Mouse (Mus musculus) skeletal muscle tissue, postnatal 0 days (tissue): Measurements from ENCODE around the gene Olfr1032. TPM values are rescaled to one million over a fixed set of nuclear protein-coding genes. Genes with fewer than 3 reads are reported as not detected.

Source experiments
- polyA plus RNA-seq: library from polyadenylated mRNA; unstranded; fragments of >200 nt; fragmentation: Nextera tagmentation; extraction: Ambion mirVana; gene quantifications from 2 replicates; pipeline ENCODE4 v1.2.1, GENCODE M21; 2015

Olfr1032 gene
- not detected in 2 replicates for polyA plus RNA-seq

GRCm38 (mm10) chr2:86005240-86005639 lies at the start of gene Olfr1032:
Gene Olfr1032 (plus strand): TSS chr2:86005540.

GRCm38 (mm10) chr2:85973595-85973994 lies 31.7 kb upstream of the Olfr1032 start, which contains the start of gene Olfr1029:
Gene Olfr1029 (plus strand): TSS chr2:85973895.

GRCm38 (mm10) chr2:85978976-85979375 lies 26.4 kb upstream of the Olfr1032 start, which contains the start of gene Olfr1030:
Gene Olfr1030 (plus strand): TSS chr2:85979276.

GRCm38 (mm10) chr2:85990004-85990403 lies 15.3 kb upstream of the Olfr1032 start, which contains the start of gene Olfr1031:
Gene Olfr1031 (plus strand): TSS chr2:85990304.

GRCm38 (mm10) chr2:86020406-86020805 lies 15.1 kb downstream of the Olfr1032 start, which contains the start of gene Olfr1033:
Gene Olfr1033 (plus strand): TSS chr2:86020633.

GRCm38 (mm10) chr2:86045561-86045960 lies 40.2 kb downstream of the Olfr1032 start, which contains the start of gene Olfr1034:
Gene Olfr1034 (plus strand): TSS chr2:86045861.

Other genes with a start within 250 kb of the Olfr1032 start
- not detected in 2 replicates for gene Olfr1012, start 242.8 kb upstream of the Olfr1032 start, polyA plus RNA-seq
- gene Olfr1013, start 238.4 kb upstream of the Olfr1032 start, polyA plus RNA-seq = not detected in 2 replicates
- gene Olfr1014, start 232.8 kb upstream of the Olfr1032 start, polyA plus RNA-seq = not detected in 2 replicates
- gene Olfr1015, start 223.5 kb upstream of the Olfr1032 start, polyA plus RNA-seq = not detected in 2 replicates
- not detected in 2 replicates for gene Olfr1016, start 203.0 kb upstream of the Olfr1032 start, polyA plus RNA-seq
- gene Olfr1018, start 187.1 kb upstream of the Olfr1032 start, polyA plus RNA-seq = not detected in 2 replicates
- gene Olfr1019, start 160.1 kb upstream of the Olfr1032 start, polyA plus RNA-seq = not detected in 2 replicates
- not detected in 2 replicates for gene Olfr1020, start 158.5 kb upstream of the Olfr1032 start, polyA plus RNA-seq
- not detected in 2 replicates for gene Olfr1022, start 136.9 kb upstream of the Olfr1032 start, polyA plus RNA-seq
- not detected in 2 replicates for gene Olfr1023, start 119.9 kb upstream of the Olfr1032 start, polyA plus RNA-seq
- gene Olfr1024, start 100.5 kb upstream of the Olfr1032 start, polyA plus RNA-seq = not detected in 2 replicates
- gene Olfr1025-ps1, start 90.3 kb upstream of the Olfr1032 start, polyA plus RNA-seq = not detected in 2 replicates
- not detected in 2 replicates for gene Olfr1026, start 84.0 kb upstream of the Olfr1032 start, polyA plus RNA-seq
- not detected in 2 replicates for gene Olfr1028, start 55.1 kb upstream of the Olfr1032 start, polyA plus RNA-seq
- not detected in 2 replicates for gene Olfr1029, start 31.6 kb upstream of the Olfr1032 start, polyA plus RNA-seq
- not detected in 2 replicates for gene Olfr1030, start 26.3 kb upstream of the Olfr1032 start, polyA plus RNA-seq
- not detected in 2 replicates for gene Olfr1031, start 15.2 kb upstream of the Olfr1032 start, polyA plus RNA-seq
- gene Olfr1033, start 15.1 kb downstream of the Olfr1032 start, polyA plus RNA-seq = 0.53 and 2.5 TPM in 2 replicates
- gene Olfr1034, start 40.3 kb downstream of the Olfr1032 start, polyA plus RNA-seq = not detected in 2 replicates
- not detected in 2 replicates for gene Olfr1036, start 68.5 kb downstream of the Olfr1032 start, polyA plus RNA-seq
- not detected in 2 replicates for gene Olfr1037, start 81.8 kb downstream of the Olfr1032 start, polyA plus RNA-seq
- gene Olfr1039, start 130.4 kb downstream of the Olfr1032 start, polyA plus RNA-seq = not detected in 2 replicates
- gene Olfr1040, start 141.2 kb downstream of the Olfr1032 start, polyA plus RNA-seq = not detected in 2 replicates
- gene Olfr1042, start 156.3 kb downstream of the Olfr1032 start, polyA plus RNA-seq = not detected in 2 replicates
- gene Olfr1043, start 162.0 kb downstream of the Olfr1032 start, polyA plus RNA-seq = not detected in 2 replicates
- gene Olfr1044, start 172.3 kb downstream of the Olfr1032 start, polyA plus RNA-seq = not detected in 2 replicates
- gene Olfr52, start 180.1 kb downstream of the Olfr1032 start, polyA plus RNA-seq = not detected in 2 replicates
- not detected in 2 replicates for gene Olfr1045, start 197.5 kb downstream of the Olfr1032 start, polyA plus RNA-seq
- gene Olfr1046, start 213.8 kb downstream of the Olfr1032 start, polyA plus RNA-seq = not detected in 2 replicates
- not detected in 2 replicates for gene Olfr1047, start 225.9 kb downstream of the Olfr1032 start, polyA plus RNA-seq
- not detected in 2 replicates for gene Olfr1048, start 234.7 kb downstream of the Olfr1032 start, polyA plus RNA-seq